In the genomic region with DNA sequence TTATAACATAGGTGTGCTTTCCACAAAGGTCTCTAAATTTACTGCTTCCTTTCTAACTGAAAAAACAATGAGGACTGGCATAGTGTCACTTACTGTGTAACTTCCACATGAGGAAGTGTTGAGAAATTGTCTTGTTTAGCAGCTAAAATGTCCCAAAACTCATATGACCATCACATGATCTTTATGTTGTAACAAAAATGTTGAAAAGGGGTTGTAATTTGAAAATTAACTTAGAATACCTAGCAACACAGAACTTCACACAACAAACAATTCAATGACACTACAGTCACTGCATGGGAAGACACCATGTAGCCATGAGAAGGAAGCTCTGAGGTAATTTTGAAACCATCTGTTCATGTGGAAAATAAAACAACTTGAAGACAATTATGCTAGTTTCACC, we compare ENCODE assay signal across 32 mouse cellular contexts. TPM values are rescaled to one million over a fixed set of nuclear protein-coding genes. Genes with fewer than 3 reads are reported as not detected.
DNase-seq lines count a peak whose midpoint lies in the region; ATAC-seq lines count a peak whose summit lies in the region.
"Had no signal": no experiment of that assay in that cellular context is flagged by ENCODE, and none has a peak within 500 bp of the region (broad histone marks: within the 10 kb centered on the region; RNA-seq: fewer than 3 reads in every experiment).

No protein-coding gene starts in this region.

- ATAC-seq in liver, embryonic 13.5 days (ENCODE audit: low read depth) = no peak
- 0 out of 2 replicates have a peak, but pooled peaks have one; percentile 14 for ATAC-seq in common myeloid progenitor, adult 5-6 weeks (replicated peaks; ENCODE audit: low read depth, poor library complexity, severe bottlenecking)
- ATAC-seq: activated CD4-positive, CD25-positive, alpha-beta regulatory T cell, adult 4 months; forebrain, postnatal 0 days; inflammation-experienced regulatory T-cells, adult 6 months; midbrain, embryonic 16.5 days had no signal

- no peaks in the 10 kb centered on the region for H3K9me3 ChIP-seq in liver, embryonic 13.5 days (replicated peaks)
- no peaks in the 10 kb centered on the region for H3K9me3 ChIP-seq in forebrain, embryonic 10.5 days
- H3K9me3 ChIP-seq: embryonic facial prominence, embryonic 15.5 days; hindbrain, embryonic 13.5 days; limb, embryonic 10.5 days; midbrain, embryonic 10.5 days had no signal

- no peak for DNase-seq in liver, embryonic 13.5 days
- DNase-seq in liver = no peak
- no peak for DNase-seq in forebrain, embryonic 10.5 days (ENCODE audit: extremely low spot score, low spot score)
- DNase-seq in cerebellum, adult 18-20 months = no peak
- no peak for DNase-seq in testis, postnatal 14 days (ENCODE audit: low spot score)
- DNase-seq: adrenal gland, adult 8-10 months; B cell, adult 2 months; cerebellum, adult 2 months; cerebellum, postnatal 36 days; forebrain, postnatal 0 days; gastrocnemius, postnatal 25 days; heart, adult 2 months; kidney, adult 8-10 months; kidney, postnatal 10 days; lung, postnatal 10 days had no signal

- peaks cover 26% of the 10 kb centered on the region for H3K4me1 ChIP-seq in liver, embryonic 13.5 days (replicated peaks)
- H3K4me1 ChIP-seq in forebrain, embryonic 10.5 days = peaks cover 5% of the 10 kb centered on the region; the same call in 1 of the 2 replicates
- H3K4me1 ChIP-seq: embryonic facial prominence, embryonic 15.5 days; hindbrain, embryonic 13.5 days; limb, embryonic 10.5 days; midbrain, embryonic 10.5 days had no signal

- no peak overlapping the region for H3K9ac ChIP-seq in liver, embryonic 13.5 days
- H3K9ac ChIP-seq: embryonic facial prominence, embryonic 15.5 days; forebrain, postnatal 0 days; hindbrain, embryonic 13.5 days had no signal

- peaks cover 82% of the 10 kb centered on the region for H3K79me2 ChIP-seq in macrophage (ENCODE audit: inconsistent target)

- no peak overlapping the region for H3K4me3 ChIP-seq in liver, embryonic 13.5 days (replicated peaks)
- H3K4me3 ChIP-seq in macrophage (ENCODE audit: inconsistent target) = no peak overlapping the region
- H3K4me3 ChIP-seq in forebrain, embryonic 10.5 days = no peak overlapping the region
- H3K4me3 ChIP-seq: embryonic facial prominence, embryonic 15.5 days; heart, adult 2 months; hindbrain, embryonic 13.5 days; limb, embryonic 10.5 days; midbrain, embryonic 10.5 days had no signal

- H3K4me2 ChIP-seq in liver, embryonic 13.5 days = 0 out of 2 replicates have a peak overlapping the region, but pooled peaks have one; percentile 69
- H3K4me2 ChIP-seq: embryonic facial prominence, embryonic 15.5 days; hindbrain, embryonic 13.5 days had no signal

- no peak overlapping the region for H3K27ac ChIP-seq in liver, embryonic 13.5 days
- H3K27ac ChIP-seq in macrophage = peak overlapping the region; percentile 91
- H3K27ac ChIP-seq in forebrain, embryonic 10.5 days = no peak overlapping the region
- H3K27ac ChIP-seq: embryonic facial prominence, embryonic 15.5 days; heart, adult 2 months; hindbrain, embryonic 13.5 days; limb, embryonic 10.5 days; midbrain, embryonic 10.5 days had no signal

- H3K36me3 ChIP-seq in liver, embryonic 13.5 days = peaks cover 20% of the 10 kb centered on the region
- 0 out of 2 replicates have a peak, but pooled peaks cover 5% of the 10 kb centered on the region for H3K36me3 ChIP-seq in macrophage (ENCODE audit: inconsistent target)
- H3K36me3 ChIP-seq in forebrain, embryonic 10.5 days (replicated peaks) = peaks cover 11% of the 10 kb centered on the region; the same call in 1 of the 2 replicates
- H3K36me3 ChIP-seq: hindbrain, embryonic 13.5 days; limb, embryonic 10.5 days had no signal

- no peaks in the 10 kb centered on the region for H3K27me3 ChIP-seq in liver, embryonic 13.5 days
- no peaks in the 10 kb centered on the region for H3K27me3 ChIP-seq in forebrain, embryonic 10.5 days (ENCODE audit: poor library complexity, severe bottlenecking)
- H3K27me3 ChIP-seq: embryonic facial prominence, embryonic 15.5 days; hindbrain, embryonic 13.5 days had no signal

RNA-seq across cellular contexts. Expression of gene Mpp1, which starts 3.9 kb away (rescaled TPM):
- 104 and 113 TPM in 2 replicates for polyA plus RNA-seq in liver, embryonic 13.5 days (2015; fragmentation: Nextera tagmentation; extraction: Ambion mirVana)
- total RNA-seq in common myeloid progenitor, adult 5-6 weeks (2017) = 36.8 and 38.4 TPM in 2 replicates
- 100 to 1,000 TPM; 178 to 543 (median 360) TPM for total RNA-seq in macrophage (2018; cell fraction: chromatin; rRNA removed)
- total RNA-seq in macrophage (2018; cell fraction: cytosol; rRNA removed) = 100 to 1,000 TPM; 200 to 321 (median 267) TPM
- 100 to 1,000 TPM; 194 to 472 (median 304) TPM for total RNA-seq in macrophage (2018; cell fraction: nucleus; rRNA removed)
- 236 to 357 TPM (median 347 TPM) in 3 replicates for polyA plus RNA-seq in macrophage (2018)
- polyA plus RNA-seq in forebrain, embryonic 10.5 days (2016; fragmentation: Nextera tagmentation; extraction: Ambion mirVana) = 21.0 and 21.4 TPM in 2 replicates

RNA-seq across cellular contexts. Expression of gene Dkc1, which starts 31.2 kb away (rescaled TPM):
- polyA plus RNA-seq in liver, embryonic 13.5 days (2015; fragmentation: Nextera tagmentation; extraction: Ambion mirVana) = 136 and 168 TPM in 2 replicates
- total RNA-seq in common myeloid progenitor, adult 5-6 weeks (2017) = 442 and 489 TPM in 2 replicates
- 10 to 100 TPM in 12 of 26 experiments, 1 to 10 TPM in 14; 2.5 to 34.9 (median 8.7) TPM for total RNA-seq in macrophage (2018; cell fraction: chromatin; rRNA removed)
- total RNA-seq in macrophage (2018; cell fraction: cytosol; rRNA removed) = 1 to 10 TPM; 2.6 to 9.2 (median 5.2) TPM
- total RNA-seq in macrophage (2018; cell fraction: nucleus; rRNA removed) = 10 to 100 TPM in 4 of 26 experiments, 1 to 10 TPM in 22; 2.5 to 24.5 (median 5.0) TPM
- polyA plus RNA-seq in macrophage (2018) = 4.2 to 24.5 TPM (median 23.9 TPM) in 3 replicates
- polyA plus RNA-seq in forebrain, embryonic 10.5 days (2016; fragmentation: Nextera tagmentation; extraction: Ambion mirVana) = 266 and 289 TPM in 2 replicates

RNA-seq across cellular contexts. Expression of gene Smim9, which starts 36.7 kb away (rescaled TPM):
- not detected in 2 replicates for polyA plus RNA-seq in liver, embryonic 13.5 days (2015; fragmentation: Nextera tagmentation; extraction: Ambion mirVana)
- not detected in 2 replicates for total RNA-seq in common myeloid progenitor, adult 5-6 weeks (2017)
- not detected for total RNA-seq in macrophage (2018; cell fraction: chromatin; rRNA removed)
- not detected for total RNA-seq in macrophage (2018; cell fraction: cytosol; rRNA removed)
- not detected for total RNA-seq in macrophage (2018; cell fraction: nucleus; rRNA removed)
- polyA plus RNA-seq in macrophage (2018) = not detected in 3 replicates
- not detected in 2 replicates for polyA plus RNA-seq in forebrain, embryonic 10.5 days (2016; fragmentation: Nextera tagmentation; extraction: Ambion mirVana)
- total RNA-seq: gastrocnemius, postnatal 25 days; heart, adult 2 months; heart, postnatal 25 days; layer of hippocampus, postnatal 14 days; liver, adult 2 months had no signal
- polyA plus RNA-seq: activated CD4-positive, CD25-positive, alpha-beta regulatory T cell, adult 4 months; cerebellum, adult 2 months; embryonic facial prominence, embryonic 15.5 days; forebrain, embryonic 11.5 days; forebrain, postnatal 0 days; heart, adult 2 months; heart, embryonic 14.5 days; hindbrain, embryonic 13.5 days; inflammation-experienced regulatory T-cells, adult 6 months; limb, embryonic 10.5 days; liver, adult 2 months; midbrain, embryonic 10.5 days; midbrain, embryonic 16.5 days; neural tube, embryonic 14.5 days; stomach, embryonic 16.5 days; urinary bladder, adult 2 months had no signal

RNA-seq across cellular contexts. Expression of gene Gab3, which starts 41.6 kb away (rescaled TPM):
- 1.2 and 1.3 TPM in 2 replicates for polyA plus RNA-seq in liver, embryonic 13.5 days (2015; fragmentation: Nextera tagmentation; extraction: Ambion mirVana)
- total RNA-seq in common myeloid progenitor, adult 5-6 weeks (2017) = 1.8 and 2.4 TPM in 2 replicates
- total RNA-seq in macrophage (2018; cell fraction: chromatin; rRNA removed) = 100 to 1,000 TPM in 1 of 26 experiments, 10 to 100 TPM in 18, 1 to 10 TPM in 7; 2.1 to 136 (median 34.4) TPM
- total RNA-seq in macrophage (2018; cell fraction: cytosol; rRNA removed) = 10 to 100 TPM in 22 of 26 experiments, 1 to 10 TPM in 4; 5.4 to 33.8 (median 14.5) TPM
- total RNA-seq in macrophage (2018; cell fraction: nucleus; rRNA removed) = 100 to 1,000 TPM in 2 of 26 experiments, 10 to 100 TPM in 19, 1 to 10 TPM in 5; 3.3 to 113 (median 22.9) TPM
- polyA plus RNA-seq in macrophage (2018) = 17.9 to 34.9 TPM (median 19.3 TPM) in 3 replicates
- 0.56 and 0.77 TPM in 2 replicates for polyA plus RNA-seq in forebrain, embryonic 10.5 days (2016; fragmentation: Nextera tagmentation; extraction: Ambion mirVana)
